In the genomic region with DNA sequence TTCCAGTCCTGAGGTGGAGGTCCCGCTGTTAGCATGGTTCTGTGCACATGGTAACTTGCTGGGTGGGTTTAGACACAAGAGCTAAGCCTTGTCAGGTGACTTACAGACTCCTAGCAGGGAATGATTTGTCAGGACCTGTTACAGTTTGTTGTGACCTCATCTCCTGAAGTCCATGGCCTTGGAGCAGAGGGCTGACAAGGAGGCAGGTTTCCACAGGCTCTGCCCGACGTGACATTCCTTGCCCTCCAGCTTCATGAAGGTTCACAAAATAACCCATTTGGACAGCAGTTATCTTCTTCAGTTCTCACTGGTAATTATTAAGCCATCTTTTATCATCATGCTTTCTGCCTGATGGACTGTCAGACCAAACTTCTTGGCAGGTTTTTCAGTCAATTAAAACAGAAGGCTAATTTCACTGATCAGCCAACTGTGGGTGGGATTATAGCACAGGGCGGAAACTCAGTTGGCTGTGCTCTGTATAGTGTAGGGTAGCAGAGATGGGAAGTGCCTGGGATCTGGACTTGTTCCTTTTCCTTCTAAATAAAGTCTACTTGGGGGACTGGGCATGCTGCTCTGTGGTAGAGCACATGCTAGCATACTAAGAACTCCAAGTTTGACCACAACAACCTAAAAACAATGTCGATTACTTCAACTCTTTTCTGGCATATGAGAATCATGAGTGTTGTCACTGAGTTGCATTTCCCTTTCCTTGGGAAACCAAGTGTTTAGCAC, we compare ENCODE assay signal across 17 mouse cellular contexts.
DNase-seq lines count a peak whose midpoint lies in the region; ATAC-seq and TF ChIP-seq lines count a peak whose summit lies in the region.
"Had no signal": no experiment of that assay in that cellular context is flagged by ENCODE, and none has a peak within 500 bp of the region (broad histone marks: within the 10 kb centered on the region; RNA-seq: fewer than 3 reads in every experiment).

No protein-coding gene starts in this region.

- H3K27ac ChIP-seq in embryonic facial prominence, embryonic 10.5 days (replicated peaks), result no peak overlapping the region
- H3K27ac ChIP-seq in kidney, postnatal 0 days, result peak overlapping the region; percentile 36; the same call in 1 of the 2 replicates
- H3K27ac ChIP-seq in stomach, embryonic 15.5 days, result no peak overlapping the region; the same call in 1 of the 2 replicates
- H3K27ac ChIP-seq: heart, adult 2 months; hindbrain, embryonic 13.5 days; intestine, embryonic 15.5 days; limb, embryonic 13.5 days had no signal

- WGBS in embryonic facial prominence, embryonic 10.5 days, result 74% methylated on average over 5 of the region's 5 CpGs
- 60% methylated on average over 5 of the region's 5 CpGs for WGBS in kidney, postnatal 0 days
- WGBS in stomach, embryonic 15.5 days, result 65% methylated on average over 5 of the region's 5 CpGs

- H3K4me2 ChIP-seq in kidney, postnatal 0 days (ENCODE audit: low read length), result no peak overlapping the region
- no peak overlapping the region for H3K4me2 ChIP-seq in stomach, embryonic 15.5 days
- H3K4me2 ChIP-seq: hindbrain, embryonic 13.5 days; intestine, embryonic 15.5 days; limb, embryonic 13.5 days had no signal

- H3K36me3 ChIP-seq in embryonic facial prominence, embryonic 10.5 days (replicated peaks), result no peaks in the 10 kb centered on the region
- no peaks in the 10 kb centered on the region for H3K36me3 ChIP-seq in kidney, postnatal 0 days (ENCODE audit: insufficient read depth, low read length)
- no peaks in the 10 kb centered on the region for H3K36me3 ChIP-seq in stomach, embryonic 15.5 days
- H3K36me3 ChIP-seq: hindbrain, embryonic 13.5 days; intestine, embryonic 15.5 days; limb, embryonic 13.5 days had no signal

- DNase-seq in layer of hippocampus, adult 18-20 months (ENCODE audit: low spot score in 2 of 2), result peak; percentile 11 to 38
- DNase-seq in layer of hippocampus, postnatal 25 days (ENCODE audit: extremely low spot score in 1 of 2, low spot score in 1 of 2), result no peak
- peak; percentile 16 for DNase-seq in embryonic facial prominence, embryonic 10.5 days (ENCODE audit: low spot score)
- no peak for DNase-seq in kidney, postnatal 0 days (ENCODE audit: low spot score)
- no peak for DNase-seq in spleen, adult 18-20 months
- DNase-seq in gastrocnemius, postnatal 14 days, result no peak
- DNase-seq: adrenal gland, postnatal 36 days; heart, adult 2 months; lung, adult 2 months; lung, postnatal 4 days; right cerebral cortex, postnatal 25 days had no signal

- TF ChIP-seq CTCF in kidney, postnatal 0 days (IDR thresholded peaks at IDR 0.05; ENCODE audit: low read depth), result no peak

- no peaks in the 10 kb centered on the region for H3K27me3 ChIP-seq in embryonic facial prominence, embryonic 10.5 days (replicated peaks; ENCODE audit: low read depth, poor library complexity, severe bottlenecking)
- H3K27me3 ChIP-seq in kidney, postnatal 0 days (ENCODE audit: insufficient read depth, low read length), result no peaks in the 10 kb centered on the region
- no peaks in the 10 kb centered on the region for H3K27me3 ChIP-seq in stomach, embryonic 15.5 days (replicated peaks)
- H3K27me3 ChIP-seq: hindbrain, embryonic 13.5 days; intestine, embryonic 15.5 days; limb, embryonic 13.5 days had no signal

- H3K4me1 ChIP-seq in embryonic facial prominence, embryonic 10.5 days, result no peaks in the 10 kb centered on the region
- H3K4me1 ChIP-seq in kidney, postnatal 0 days (replicated peaks; ENCODE audit: insufficient read depth, low read length), result no peaks in the 10 kb centered on the region
- no peaks in the 10 kb centered on the region for H3K4me1 ChIP-seq in stomach, embryonic 15.5 days
- H3K4me1 ChIP-seq: hindbrain, embryonic 13.5 days had no signal

- no peak overlapping the region for H3K4me3 ChIP-seq in embryonic facial prominence, embryonic 10.5 days
- H3K4me3 ChIP-seq in kidney, postnatal 0 days (replicated peaks; ENCODE audit: low read depth, low read length), result no peak overlapping the region
- no peak overlapping the region for H3K4me3 ChIP-seq in stomach, embryonic 15.5 days (replicated peaks)
- H3K4me3 ChIP-seq: heart, adult 2 months; hindbrain, embryonic 13.5 days; intestine, embryonic 15.5 days; limb, embryonic 13.5 days had no signal

- intact Hi-C loops in gastrocnemius, postnatal 14 days (cut with DNase I; ENCODE audit: low total_unique reads), result no loop called here

- no peak overlapping the region for H3K9ac ChIP-seq in kidney, postnatal 0 days (ENCODE audit: low read depth, low read length)
- H3K9ac ChIP-seq in stomach, embryonic 15.5 days, result no peak overlapping the region
- H3K9ac ChIP-seq: hindbrain, embryonic 13.5 days; intestine, embryonic 15.5 days; limb, embryonic 13.5 days had no signal

- no peaks in the 10 kb centered on the region for H3K9me3 ChIP-seq in embryonic facial prominence, embryonic 10.5 days
- H3K9me3 ChIP-seq in kidney, postnatal 0 days (replicated peaks; ENCODE audit: low read length), result no peaks in the 10 kb centered on the region
- no peaks in the 10 kb centered on the region for H3K9me3 ChIP-seq in stomach, embryonic 15.5 days
- H3K9me3 ChIP-seq: intestine, embryonic 15.5 days; limb, embryonic 13.5 days had no signal

- ATAC-seq in kidney, postnatal 0 days (replicated peaks; ENCODE audit: low FRiP score, low read depth), result peak; percentile 68; the same call in 1 of the 2 replicates
- ATAC-seq in stomach, embryonic 15.5 days (ENCODE audit: insufficient read depth, low FRiP score, low read depth), result peak; percentile 53; the same call in 1 of the 2 replicates
- ATAC-seq: CD4-positive, CD25-positive, alpha-beta regulatory T cell, adult 4 months; intestine, embryonic 15.5 days; midbrain, embryonic 16.5 days had no signal

Comparison
In these comparisons a context has a peak if more than half of its experiments do, and no peak if none do; other contexts are left out.
1. DNase-seq: peak in layer of hippocampus, adult 18-20 months (2 of 2) and embryonic facial prominence, embryonic 10.5 days (single experiment); none in layer of hippocampus, postnatal 25 days (0 of 2), kidney, postnatal 0 days (single experiment), spleen, adult 18-20 months (0 of 2) and gastrocnemius, postnatal 14 days (single experiment).